Mouse (Mus musculus) bone marrow, adult 2 months (tissue): ENCODE measurements around the gene Mest. TPM values are rescaled to one million over a fixed set of nuclear protein-coding genes. Genes with fewer than 3 reads are reported as not detected.

ENCODE experiments used
- H3K27ac ChIP-seq: fragments of 200-500 bp; 2 replicates; pipeline ENCODE4 v1.5.1; 2012; ENCODE audit warnings: low read depth, mild to moderate bottlenecking, control low read depth, inconsistent platforms, low read length; ENCODE audit not compliant: control insufficient read depth, poor library complexity, insufficient read depth
- H3K4me1 ChIP-seq: fragments of 200-500 bp; 2 replicates; pipeline ENCODE4 v1.6.1; 2011; ENCODE audit warnings: low read length; ENCODE audit not compliant: control insufficient read depth, insufficient read depth
- H3K4me3 ChIP-seq: fragments of 200-500 bp; replicated peaks from 2 replicates; pipeline ENCODE3; 2011; ENCODE audit warnings: mild to moderate bottlenecking, low read depth, low read length, control low read depth; ENCODE audit not compliant: control insufficient read depth
- CTCF ChIP-seq: fragments of 200-500 bp; IDR thresholded peaks from 2 replicates; pipeline ENCODE4 v1.5.1; 2011; ENCODE audit warnings: low read length, control low read depth; ENCODE audit not compliant: control insufficient read depth, insufficient read depth
- POLR2A ChIP-seq: fragments of 200-500 bp; IDR thresholded peaks from 2 replicates; pipeline ENCODE4 v1.6.1; 2011; ENCODE audit warnings: low read depth, mild to moderate bottlenecking, control low read depth, low read length, borderline replicate concordance; ENCODE audit not compliant: control insufficient read depth
- WGBS: fragments of 180-500 bp; shearing (Covaris S2); methylation state at CpG from one replicate; pipeline ENCODE4 v1.1.7; 2018; 5-methylcytosine and 5-hydroxymethylcytosine counted together
- polyA plus RNA-seq: library from polyadenylated mRNA; stranded (reverse); fragments of >200 nt; gene quantifications from 2 replicates; pipeline ENCODE4 v1.2.4, GENCODE M21; 2011; ENCODE audit warnings: low replicate concordance; ENCODE audit not compliant: missing spikeins, insufficient read depth, insufficient read length

Mest gene
- polyA plus RNA-seq, 1 experiment: 8.2 TPM

- TF ChIP-seq POLR2A: no peak
- no peak for TF ChIP-seq CTCF
- H3K27ac ChIP-seq: no peak overlapping the region
- H3K4me3 ChIP-seq: no peak overlapping the region
- H3K4me1 ChIP-seq: no peaks in the 10 kb centered on the region
- 79% methylated on average over 2 of the region's 2 CpGs for WGBS
These were observed 27.9 kb downstream of the Mest start for GRCm38 (mm10) chr6:30751209-30751608.

Other genes starting within 250 kb of the Mest start
- 12.7 and 15.2 TPM in 2 replicates for gene Tmem209, start 213.8 kb upstream of the Mest start, polyA plus RNA-seq
- not detected in 2 replicates for gene Ssmem1, start 213.7 kb upstream of the Mest start, polyA plus RNA-seq
- gene Cpa2, start 182.0 kb upstream of the Mest start, polyA plus RNA-seq: not detected in 2 replicates
- not detected in 2 replicates for gene Cpa4, start 155.2 kb upstream of the Mest start, polyA plus RNA-seq
- not detected in 2 replicates for gene Cpa5, start 112.5 kb upstream of the Mest start, polyA plus RNA-seq
- gene Cpa1, start 84.3 kb upstream of the Mest start, polyA plus RNA-seq: not detected in 2 replicates
- 5.4 and 6.5 TPM in 2 replicates for gene Cep41, start 29.8 kb upstream of the Mest start, polyA plus RNA-seq
- 7.1 and 12.4 TPM in 2 replicates for gene Copg2, start 173.2 kb downstream of the Mest start, polyA plus RNA-seq
- gene Tsga13, start 192.0 kb downstream of the Mest start, polyA plus RNA-seq: not detected in 2 replicates
- 0.65 TPM in 1 of 2 replicates, not detected in the other for gene Klf14, start 235.5 kb downstream of the Mest start, polyA plus RNA-seq